Mouse (Mus musculus) stomach, embryonic 14.5 days (tissue): ENCODE results near the gene Gse1. TPM values are rescaled to one million over a fixed set of nuclear protein-coding genes. Genes with fewer than 3 reads are reported as not detected.
A peak's percentile ranks its signal among the peaks of the same experiment; 100 is the strongest.

Experiments
- ATAC-seq: fragments of 200-750 bp; cut with Nextera tagmentation; 2 replicates; pipeline ENCODE4 v1.8.0; 2017; ENCODE audit warnings: low read depth, moderate TSS enrichment; ENCODE audit not compliant: insufficient number of reproducible peaks, insufficient read depth, low FRiP score
- H3K27ac ChIP-seq: fragments of 300-500 bp; sonication (generic); 2 replicates; pipeline ENCODE4 v1.5.1; 2014; ENCODE audit warnings: mild to moderate bottlenecking, low read length, moderate library complexity, mixed read lengths
- H3K27me3 ChIP-seq: fragments of 300-500 bp; sonication (generic); 2 replicates; pipeline ENCODE4 v1.6.1; 2014; ENCODE audit warnings: low read length, control low read depth, mixed read lengths; ENCODE audit not compliant: control insufficient read depth, insufficient read depth
- H3K36me3 ChIP-seq: fragments of 300-500 bp; sonication (generic); 2 replicates; pipeline ENCODE4 v1.6.1; 2014; ENCODE audit warnings: mild to moderate bottlenecking, control low read depth, low read length, moderate library complexity, mixed read lengths; ENCODE audit not compliant: control insufficient read depth, insufficient read depth
- H3K4me1 ChIP-seq: fragments of 300-500 bp; sonication (generic); 2 replicates; pipeline ENCODE4 v1.6.1; 2014; ENCODE audit warnings: low read length, control low read depth, mixed read lengths; ENCODE audit not compliant: control insufficient read depth, insufficient read depth
- H3K4me2 ChIP-seq: fragments of 300-500 bp; sonication (generic); replicated peaks from 2 replicates; pipeline ENCODE4 v1.6.1; 2014; ENCODE audit warnings: low read depth, low read length, control low read depth
- H3K4me3 ChIP-seq: fragments of 300-500 bp; sonication (generic); 2 replicates; pipeline ENCODE4 v1.5.1; 2014; ENCODE audit warnings: low read depth, low read length, control low read depth
- H3K9ac ChIP-seq: fragments of 300-500 bp; sonication (generic); replicated peaks from 2 replicates; pipeline ENCODE4 v1.6.1; 2014; ENCODE audit warnings: low read depth, mild to moderate bottlenecking, control low read depth, low read length, moderate library complexity, mixed read lengths
- H3K9me3 ChIP-seq: fragments of 300-500 bp; sonication (generic); 2 replicates; pipeline ENCODE4 v1.6.1; 2016; ENCODE audit warnings: low read depth, low read length, control low read depth; ENCODE audit not compliant: control insufficient read depth
- WGBS: fragments of 180-500 bp; shearing (Covaris S2); extraction: QIAGEN DNeasy Blood & Tissue Kit; methylation state at CpG from one replicate; pipeline ENCODE4 v1.1.7; 2014; 5-methylcytosine and 5-hydroxymethylcytosine counted together
- polyA plus RNA-seq: library from polyadenylated mRNA; unstranded; fragments of >200 nt; fragmentation: Nextera tagmentation; extraction: Ambion mirVana; gene quantifications from 2 replicates; pipeline ENCODE4 v1.2.1, GENCODE M21; 2014

Gene Gse1
- polyA plus RNA-seq, 1 experiment from 2014 or later = 11.1 TPM

GRCm38 (mm10) chr8:120520707-120521590 lies 292.7 kb downstream of the Gse1 start:
- Histone ChIP-seq H3K9ac (0 out of 2 replicates have a peak overlapping the region, but pooled peaks have one; percentile 28), H3K27ac (peak overlapping the region; percentile 61), H3K4me3 (no peak overlapping the region), H3K9me3 (no peaks in the 10 kb centered on the region), H3K27me3 (no peaks in the 10 kb centered on the region), H3K4me1 (peaks cover 69% of the 10 kb centered on the region), H3K4me2 (no peak overlapping the region), H3K36me3 (no peaks in the 10 kb centered on the region)
- 22% methylated on average over 20 of the region's 20 CpGs for WGBS
- ATAC-seq = peak; percentile 47; the same call in 1 of the 2 replicates

- no peak for ATAC-seq
- Histone ChIP-seq H3K27ac (peak overlapping the region; percentile 39; the same call in 1 of the 2 replicates), H3K4me3 (no peak overlapping the region), H3K9ac (no peak overlapping the region), H3K27me3 (no peaks in the 10 kb centered on the region), H3K9me3 (no peaks in the 10 kb centered on the region), H3K4me1 (peaks cover 69% of the 10 kb centered on the region), H3K4me2 (no peak overlapping the region), H3K36me3 (no peaks in the 10 kb centered on the region)
- WGBS = 72% methylated on average over 7 of the region's 7 CpGs
These were observed 293.3 kb downstream of the Gse1 start for GRCm38 (mm10) chr8:120521591-120521965.

- 65% methylated on average over 7 of the region's 7 CpGs for WGBS
- H3K4me1 ChIP-seq = peaks cover 54% of the 10 kb centered on the region
- H3K9me3 ChIP-seq = no peaks in the 10 kb centered on the region
- ATAC-seq = no peak
- H3K36me3 ChIP-seq = no peaks in the 10 kb centered on the region
- no peak overlapping the region for H3K4me2 ChIP-seq
- H3K4me3 ChIP-seq = no peak overlapping the region
- H3K27me3 ChIP-seq = no peaks in the 10 kb centered on the region
- no peak overlapping the region for H3K9ac ChIP-seq
- H3K27ac ChIP-seq = no peak overlapping the region
These were observed 295.4 kb downstream of the Gse1 start for GRCm38 (mm10) chr8:120523641-120524040.

- Histone ChIP-seq H3K27ac (no peak overlapping the region), H3K4me2 (no peak overlapping the region), H3K27me3 (no peaks in the 10 kb centered on the region), H3K36me3 (no peaks in the 10 kb centered on the region), H3K9me3 (no peaks in the 10 kb centered on the region), H3K4me3 (no peak overlapping the region), H3K9ac (no peak overlapping the region), H3K4me1 (peaks cover 42% of the 10 kb centered on the region)
- 55% methylated on average over 1 of the region's 1 CpGs for WGBS
- ATAC-seq = no peak
These were observed 296.9 kb downstream of the Gse1 start for GRCm38 (mm10) chr8:120525135-120525534.

- Histone ChIP-seq H3K36me3 (no peaks in the 10 kb centered on the region), H3K4me3 (no peak overlapping the region), H3K9me3 (no peaks in the 10 kb centered on the region), H3K27me3 (no peaks in the 10 kb centered on the region), H3K27ac (no peak overlapping the region; the same call in 1 of the 2 replicates), H3K9ac (no peak overlapping the region), H3K4me1 (peaks cover 35% of the 10 kb centered on the region), H3K4me2 (no peak overlapping the region)
- ATAC-seq = peak; percentile 30; the same call in 1 of the 2 replicates
- WGBS = 34% methylated on average over 6 of the region's 6 CpGs
These were observed 297.6 kb downstream of the Gse1 start for GRCm38 (mm10) chr8:120525832-120526231.

- H3K36me3 ChIP-seq = no peaks in the 10 kb centered on the region
- no peak overlapping the region for H3K9ac ChIP-seq
- no peak overlapping the region for H3K4me3 ChIP-seq
- no peak for ATAC-seq
- WGBS = 44% methylated on average over 4 of the region's 4 CpGs
- H3K27ac ChIP-seq = no peak overlapping the region
- H3K27me3 ChIP-seq = no peaks in the 10 kb centered on the region
- no peak overlapping the region for H3K4me2 ChIP-seq
- no peaks in the 10 kb centered on the region for H3K9me3 ChIP-seq
- H3K4me1 ChIP-seq = peaks cover 32% of the 10 kb centered on the region
These were observed 298.3 kb downstream of the Gse1 start for GRCm38 (mm10) chr8:120526577-120526976.

GRCm38 (mm10) chr8:120528332-120528731 lies 300.1 kb downstream of the Gse1 start:
- H3K36me3 ChIP-seq = no peaks in the 10 kb centered on the region
- ATAC-seq = no peak
- H3K9me3 ChIP-seq = no peaks in the 10 kb centered on the region
- no peak overlapping the region for H3K4me2 ChIP-seq
- H3K27me3 ChIP-seq = no peaks in the 10 kb centered on the region
- peaks cover 44% of the 10 kb centered on the region for H3K4me1 ChIP-seq
- no peak overlapping the region for H3K27ac ChIP-seq
- no peak overlapping the region for H3K4me3 ChIP-seq
- 28% methylated on average over 3 of the region's 3 CpGs for WGBS
- H3K9ac ChIP-seq = no peak overlapping the region

GRCm38 (mm10) chr8:120529226-120529625 lies 301.0 kb downstream of the Gse1 start:
- WGBS = 62% methylated on average over 7 of the region's 7 CpGs
- Histone ChIP-seq H3K27me3 (no peaks in the 10 kb centered on the region), H3K4me3 (no peak overlapping the region), H3K4me2 (no peak overlapping the region), H3K27ac (no peak overlapping the region), H3K9ac (no peak overlapping the region), H3K36me3 (no peaks in the 10 kb centered on the region), H3K9me3 (no peaks in the 10 kb centered on the region), H3K4me1 (peaks cover 53% of the 10 kb centered on the region)
- no peak for ATAC-seq
